Mouse (Mus musculus): Measurements from ENCODE around the gene N4bp2. TPM values are rescaled to one million over a fixed set of nuclear protein-coding genes. Genes with fewer than 3 reads are reported as not detected.

Gene N4bp2
- polyA plus RNA-seq, 1 experiment from 2014 or later = 22.0 TPM

DNA sequence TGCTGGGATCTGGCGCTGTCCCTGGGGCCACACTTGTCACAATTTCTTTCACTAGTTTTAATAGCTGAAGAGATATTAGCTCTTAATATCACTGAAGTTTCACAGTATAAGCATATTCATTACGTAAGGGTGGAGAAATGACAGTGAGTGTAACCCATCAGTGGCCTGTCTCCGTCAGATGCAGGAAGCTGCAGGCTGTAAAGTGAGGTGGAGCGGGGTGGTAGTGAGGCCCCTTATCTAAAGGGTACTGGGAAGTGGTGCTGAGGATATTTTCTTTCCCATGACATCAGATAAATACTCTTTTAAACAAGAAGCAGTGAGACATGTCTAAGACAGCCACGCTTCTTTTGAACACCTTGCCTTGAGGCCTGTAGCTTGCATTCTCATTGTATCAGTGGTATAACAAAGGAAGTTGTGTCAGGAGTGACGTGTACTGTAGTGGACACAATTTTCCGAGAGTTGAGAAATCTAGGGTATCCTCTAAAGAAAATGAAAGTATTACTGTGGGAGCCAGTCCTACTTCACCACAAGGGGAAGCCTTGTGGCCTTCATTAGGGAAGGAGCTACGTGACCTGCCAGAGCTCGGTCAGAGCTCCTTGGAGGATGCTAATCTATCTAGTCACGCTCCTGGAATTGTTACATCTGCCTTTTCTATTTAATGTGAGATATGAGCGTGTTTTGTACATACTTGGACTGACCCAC is 68.7 kb downstream of the N4bp2 start:
- Histone ChIP-seq H3K27ac (replicated peaks) (no peak overlapping the region), H3K9ac (no peak overlapping the region), H3K27me3 (no peaks in the 10 kb centered on the region), H3K9me3 (replicated peaks) (no peaks in the 10 kb centered on the region), H3K4me1 (no peaks in the 10 kb centered on the region), H3K4me3 (replicated peaks) (no peak overlapping the region), H3K36me3 (peaks cover 3% of the 10 kb centered on the region; the same call in 1 of the 2 replicates), H3K4me2 (replicated peaks) (no peak overlapping the region)
- WGBS = 87% methylated on average over 11 of the region's 11 CpGs
- no peak for ATAC-seq (ENCODE audit: insufficient number of reproducible peaks, low FRiP score, low TSS enrichment, low read depth)

DNA sequence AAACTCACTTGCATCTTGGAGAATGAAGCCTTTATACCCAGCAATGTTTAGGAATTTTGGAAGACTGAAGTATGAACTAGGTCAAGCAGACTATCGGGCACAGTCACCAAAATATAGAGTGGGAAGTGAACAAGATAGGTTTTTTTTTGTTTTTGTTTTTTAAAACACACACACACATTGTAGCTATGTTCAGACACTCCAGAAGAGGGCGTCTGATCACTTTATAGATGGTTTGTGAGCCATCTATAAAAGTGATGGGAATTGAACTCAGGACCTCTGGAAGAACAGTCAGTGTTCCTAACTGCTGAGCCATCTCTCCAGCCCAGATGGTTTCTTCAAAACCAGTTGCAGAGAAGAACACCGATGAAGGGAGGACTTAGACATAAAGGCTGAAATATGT is 69.8 kb downstream of the N4bp2 start:
- no peaks in the 10 kb centered on the region for H3K9me3 ChIP-seq (replicated peaks)
- no peaks in the 10 kb centered on the region for H3K4me1 ChIP-seq
- H3K4me2 ChIP-seq (replicated peaks) = no peak overlapping the region
- no peak for ATAC-seq (ENCODE audit: insufficient number of reproducible peaks, low FRiP score, low TSS enrichment, low read depth)
- WGBS = 85% methylated on average over 3 of the region's 3 CpGs
- no peaks in the 10 kb centered on the region for H3K27me3 ChIP-seq
- H3K4me3 ChIP-seq (replicated peaks) = no peak overlapping the region
- H3K9ac ChIP-seq = no peak overlapping the region
- no peaks in the 10 kb centered on the region for H3K36me3 ChIP-seq
- H3K27ac ChIP-seq (replicated peaks) = no peak overlapping the region

DNA sequence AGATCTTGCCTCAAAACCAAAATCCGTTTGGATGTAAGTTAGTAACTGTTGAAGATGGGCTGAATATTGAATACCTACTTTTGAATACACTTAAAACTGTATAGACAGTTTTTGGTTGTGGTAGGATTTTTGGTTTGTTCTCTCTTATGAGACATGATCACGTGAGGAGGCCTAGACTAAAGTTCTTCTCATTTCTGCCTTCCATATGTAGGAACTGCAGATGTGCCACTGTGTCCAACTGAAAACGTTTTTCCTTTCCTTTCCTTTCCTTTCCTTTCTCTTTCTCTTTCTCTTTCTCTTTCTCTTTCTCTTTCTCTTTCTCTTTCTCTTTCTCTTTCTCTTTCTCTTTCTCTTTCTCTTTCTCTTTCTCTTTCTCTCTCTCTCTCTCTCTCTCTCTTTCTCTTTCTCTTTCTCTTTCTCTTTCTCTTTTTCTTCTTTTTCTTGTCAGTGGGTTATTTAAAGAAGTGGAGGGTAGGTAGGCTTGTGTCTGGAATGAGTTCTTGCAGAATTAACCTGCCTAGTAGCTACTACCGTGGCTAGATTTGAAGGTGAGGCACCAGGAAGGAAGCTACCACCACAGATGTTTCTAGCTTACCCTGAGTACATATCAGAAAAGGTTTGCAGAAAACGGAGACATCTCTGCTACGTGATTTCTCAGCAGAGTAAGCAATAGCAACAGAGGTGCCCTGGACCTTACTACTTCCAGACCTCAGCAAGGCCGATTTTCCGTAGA is 70.6 kb downstream of the N4bp2 start:
- WGBS = 86% methylated on average over 8 of the region's 8 CpGs
- Histone ChIP-seq H3K9me3 (replicated peaks) (no peaks in the 10 kb centered on the region), H3K4me2 (replicated peaks) (no peak overlapping the region), H3K4me3 (replicated peaks) (no peak overlapping the region), H3K4me1 (no peaks in the 10 kb centered on the region), H3K9ac (no peak overlapping the region), H3K36me3 (no peaks in the 10 kb centered on the region), H3K27me3 (no peaks in the 10 kb centered on the region), H3K27ac (replicated peaks) (no peak overlapping the region)
- ATAC-seq (ENCODE audit: insufficient number of reproducible peaks, low FRiP score, low TSS enrichment, low read depth) = no peak

DNA sequence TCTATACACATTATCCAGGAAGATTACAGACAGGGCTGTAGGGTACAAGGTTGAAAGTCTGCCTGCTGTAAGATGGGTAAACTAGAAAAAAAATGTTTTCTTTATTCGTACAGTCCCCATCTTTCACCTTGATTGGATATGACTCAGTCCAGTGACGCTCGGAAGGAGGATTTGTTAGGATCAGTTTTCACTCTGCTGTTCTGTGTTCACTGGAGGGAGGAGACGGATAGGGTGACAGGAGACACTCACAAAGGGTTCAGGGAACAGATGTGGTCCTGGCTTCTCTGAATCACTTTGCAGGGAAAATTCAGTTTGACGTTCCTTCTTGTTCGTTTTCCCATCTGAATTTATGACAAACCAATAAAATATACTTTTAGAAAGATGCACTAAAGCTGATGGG is 74.7 kb downstream of the N4bp2 start:
- Histone ChIP-seq H3K9ac (no peak overlapping the region), H3K4me2 (replicated peaks) (no peak overlapping the region), H3K27ac (replicated peaks) (no peak overlapping the region), H3K4me3 (replicated peaks) (no peak overlapping the region), H3K36me3 (no peaks in the 10 kb centered on the region), H3K27me3 (no peaks in the 10 kb centered on the region), H3K9me3 (replicated peaks) (no peaks in the 10 kb centered on the region), H3K4me1 (no peaks in the 10 kb centered on the region)
- WGBS = 35% methylated on average over 6 of the region's 6 CpGs
- no peak for ATAC-seq (ENCODE audit: insufficient number of reproducible peaks, low FRiP score, low TSS enrichment, low read depth)

DNA sequence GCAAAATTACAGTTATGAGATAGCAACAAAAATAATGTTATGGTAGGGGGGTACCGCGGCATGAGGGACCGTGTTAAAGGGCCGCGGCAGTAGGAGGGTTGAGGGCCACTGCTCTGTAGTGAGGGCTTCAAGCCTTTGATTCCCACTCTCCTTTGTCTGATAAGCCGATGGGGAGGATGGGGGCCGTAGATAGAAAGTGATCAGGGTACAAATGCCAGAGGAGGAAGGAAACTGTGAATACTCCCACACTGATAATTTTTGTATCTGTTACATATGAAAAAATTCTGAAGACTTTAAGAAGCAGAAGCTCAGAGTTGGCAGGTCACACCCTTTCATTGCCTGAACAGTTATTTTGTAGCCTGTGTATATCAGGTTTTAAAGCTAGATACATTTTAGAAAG is 79.6 kb downstream of the N4bp2 start:
- 89% methylated on average over 7 of the region's 7 CpGs for WGBS
- H3K9me3 ChIP-seq (replicated peaks) = no peaks in the 10 kb centered on the region
- H3K27ac ChIP-seq (replicated peaks) = no peak overlapping the region
- ATAC-seq (ENCODE audit: insufficient number of reproducible peaks, low FRiP score, low TSS enrichment, low read depth) = no peak
- no peaks in the 10 kb centered on the region for H3K27me3 ChIP-seq
- no peaks in the 10 kb centered on the region for H3K36me3 ChIP-seq
- no peak overlapping the region for H3K9ac ChIP-seq
- no peak overlapping the region for H3K4me3 ChIP-seq (replicated peaks)
- H3K4me2 ChIP-seq (replicated peaks) = no peak overlapping the region
- no peaks in the 10 kb centered on the region for H3K4me1 ChIP-seq

DNA sequence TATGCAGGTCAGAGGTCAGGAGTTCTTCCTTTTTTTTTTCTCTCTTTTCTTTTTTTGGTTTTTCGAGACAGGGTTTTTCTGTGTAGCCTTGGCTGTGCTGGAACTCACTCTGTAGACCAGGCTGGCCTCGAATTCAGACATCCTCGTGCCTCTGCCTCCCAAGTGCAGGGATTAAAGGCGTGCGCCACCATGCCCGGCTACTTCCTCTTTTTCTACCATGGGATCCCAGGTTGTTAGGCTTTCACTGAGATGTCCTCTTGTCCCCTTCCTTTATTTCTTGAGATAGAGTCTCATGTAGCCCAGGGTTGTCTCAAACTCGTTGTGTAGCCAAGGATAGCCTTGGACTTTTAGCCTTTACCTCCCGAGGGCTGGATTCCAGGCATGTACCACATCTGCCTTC is 83.2 kb downstream of the N4bp2 start:
- no peak overlapping the region for H3K27ac ChIP-seq (replicated peaks)
- ATAC-seq (ENCODE audit: insufficient number of reproducible peaks, low FRiP score, low TSS enrichment, low read depth) = no peak
- H3K4me2 ChIP-seq (replicated peaks) = no peak overlapping the region
- 85% methylated on average over 8 of the region's 8 CpGs for WGBS
- H3K9ac ChIP-seq = no peak overlapping the region
- no peaks in the 10 kb centered on the region for H3K4me1 ChIP-seq
- H3K36me3 ChIP-seq = no peaks in the 10 kb centered on the region
- no peak overlapping the region for H3K4me3 ChIP-seq (replicated peaks)
- no peaks in the 10 kb centered on the region for H3K27me3 ChIP-seq
- no peaks in the 10 kb centered on the region for H3K9me3 ChIP-seq (replicated peaks)

DNA sequence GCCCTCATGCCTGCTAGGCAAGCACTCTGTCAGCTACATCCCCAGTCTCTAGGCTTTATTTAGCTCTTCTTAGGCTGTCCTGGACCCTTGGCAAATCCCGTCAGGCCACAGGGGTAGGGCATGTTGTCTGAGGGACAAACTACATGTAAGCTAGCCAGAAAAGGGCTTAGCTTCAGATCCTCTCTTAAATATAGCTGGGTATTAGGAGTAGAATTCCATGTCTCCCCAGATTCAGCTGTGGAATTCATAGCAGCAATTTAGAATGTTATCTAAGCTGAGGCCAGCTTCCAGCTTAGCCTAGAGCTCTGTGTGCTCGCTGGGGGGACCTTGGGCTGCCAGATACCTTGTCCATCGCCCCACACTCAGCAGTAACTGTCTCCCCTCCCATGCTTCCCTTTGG is 83.6 kb downstream of the N4bp2 start:
- H3K27me3 ChIP-seq = no peaks in the 10 kb centered on the region
- H3K27ac ChIP-seq (replicated peaks) = no peak overlapping the region
- H3K4me3 ChIP-seq (replicated peaks) = no peak overlapping the region
- ATAC-seq (ENCODE audit: insufficient number of reproducible peaks, low FRiP score, low TSS enrichment, low read depth) = no peak
- 49% methylated on average over 3 of the region's 3 CpGs for WGBS
- no peaks in the 10 kb centered on the region for H3K4me1 ChIP-seq
- H3K9me3 ChIP-seq (replicated peaks) = no peaks in the 10 kb centered on the region
- no peak overlapping the region for H3K9ac ChIP-seq
- no peak overlapping the region for H3K4me2 ChIP-seq (replicated peaks)
- no peaks in the 10 kb centered on the region for H3K36me3 ChIP-seq

DNA sequence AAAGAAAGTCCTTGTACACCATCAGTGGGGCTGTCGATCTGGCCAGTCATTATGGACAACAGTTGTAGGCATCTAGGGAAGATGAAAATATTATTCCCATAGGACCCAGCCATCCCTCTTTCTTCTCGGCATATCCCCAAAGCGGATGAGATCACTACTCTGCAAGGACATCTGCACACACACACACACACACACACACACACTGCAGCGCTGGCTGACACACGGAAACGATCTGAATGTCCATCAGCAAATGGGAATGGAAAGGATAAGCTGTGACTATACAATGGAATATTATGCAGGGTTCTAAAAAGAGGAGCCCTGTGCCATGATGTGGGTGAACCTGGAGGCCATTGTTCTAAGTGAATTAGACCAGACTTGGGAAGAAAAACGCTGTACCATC is 84.3 kb downstream of the N4bp2 start:
- ATAC-seq (ENCODE audit: insufficient number of reproducible peaks, low FRiP score, low TSS enrichment, low read depth) = no peak
- WGBS = 84% methylated on average over 7 of the region's 7 CpGs
- Histone ChIP-seq H3K36me3 (no peaks in the 10 kb centered on the region), H3K4me3 (replicated peaks) (no peak overlapping the region), H3K27ac (replicated peaks) (no peak overlapping the region), H3K9me3 (replicated peaks) (no peaks in the 10 kb centered on the region), H3K27me3 (no peaks in the 10 kb centered on the region), H3K4me2 (replicated peaks) (no peak overlapping the region), H3K4me1 (no peaks in the 10 kb centered on the region), H3K9ac (no peak overlapping the region)

DNA sequence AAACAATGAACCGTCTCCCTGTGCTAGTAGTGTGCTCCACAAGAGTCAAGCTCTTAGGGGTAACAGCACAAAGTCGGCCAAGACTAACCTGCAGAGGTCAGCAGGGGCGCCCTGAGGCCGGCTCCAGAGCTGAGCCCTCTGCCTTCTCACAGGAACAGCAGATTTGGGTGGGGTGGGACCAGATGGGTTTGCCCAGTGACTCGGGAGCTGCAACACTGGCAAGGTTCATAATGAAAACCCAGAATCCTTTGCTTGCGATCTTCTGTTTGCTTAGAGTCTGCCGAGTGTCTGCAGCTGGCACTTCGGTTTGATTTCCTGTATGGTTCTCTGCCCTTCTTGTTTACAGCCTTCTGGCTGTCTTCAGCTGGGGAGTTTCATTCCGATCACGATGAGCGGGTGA is 87.4 kb downstream of the N4bp2 start:
- H3K4me2 ChIP-seq (replicated peaks) = no peak overlapping the region
- H3K36me3 ChIP-seq = no peaks in the 10 kb centered on the region
- no peaks in the 10 kb centered on the region for H3K27me3 ChIP-seq
- no peak for ATAC-seq (ENCODE audit: insufficient number of reproducible peaks, low FRiP score, low TSS enrichment, low read depth)
- H3K4me3 ChIP-seq (replicated peaks) = no peak overlapping the region
- 56% methylated on average over 11 of the region's 11 CpGs for WGBS
- no peak overlapping the region for H3K27ac ChIP-seq (replicated peaks)
- no peaks in the 10 kb centered on the region for H3K4me1 ChIP-seq
- H3K9ac ChIP-seq = no peak overlapping the region
- no peaks in the 10 kb centered on the region for H3K9me3 ChIP-seq (replicated peaks)

DNA sequence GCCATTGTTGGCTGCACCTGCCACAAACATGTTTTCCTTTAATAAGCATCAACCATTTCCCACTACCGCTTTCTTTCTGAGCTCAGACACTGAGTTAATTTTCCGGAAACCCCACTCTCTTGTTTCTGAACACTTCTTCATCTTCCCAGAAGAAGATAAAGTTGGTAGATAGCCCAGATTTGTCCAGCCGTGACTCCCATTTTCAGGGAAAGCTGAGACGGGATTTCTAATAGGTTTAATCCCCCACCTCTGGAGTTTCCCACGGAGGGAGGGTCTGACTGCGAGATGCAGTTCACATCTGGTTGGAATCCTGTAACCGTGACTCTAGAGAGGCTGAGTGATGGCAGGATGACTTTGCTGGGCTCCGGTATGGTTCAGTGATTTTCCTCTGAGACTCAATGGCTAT is 91.5 kb downstream of the N4bp2 start:
- Histone ChIP-seq H3K9me3 (replicated peaks) (no peaks in the 10 kb centered on the region), H3K9ac (no peak overlapping the region), H3K4me2 (replicated peaks) (no peak overlapping the region), H3K4me1 (0 out of 2 replicates have a peak, but pooled peaks cover 4% of the 10 kb centered on the region), H3K4me3 (replicated peaks) (no peak overlapping the region), H3K36me3 (no peaks in the 10 kb centered on the region), H3K27me3 (no peaks in the 10 kb centered on the region), H3K27ac (replicated peaks) (no peak overlapping the region)
- WGBS = 29% methylated on average over 8 of the region's 8 CpGs
- ATAC-seq (ENCODE audit: insufficient number of reproducible peaks, low FRiP score, low TSS enrichment, low read depth) = no peak

DNA sequence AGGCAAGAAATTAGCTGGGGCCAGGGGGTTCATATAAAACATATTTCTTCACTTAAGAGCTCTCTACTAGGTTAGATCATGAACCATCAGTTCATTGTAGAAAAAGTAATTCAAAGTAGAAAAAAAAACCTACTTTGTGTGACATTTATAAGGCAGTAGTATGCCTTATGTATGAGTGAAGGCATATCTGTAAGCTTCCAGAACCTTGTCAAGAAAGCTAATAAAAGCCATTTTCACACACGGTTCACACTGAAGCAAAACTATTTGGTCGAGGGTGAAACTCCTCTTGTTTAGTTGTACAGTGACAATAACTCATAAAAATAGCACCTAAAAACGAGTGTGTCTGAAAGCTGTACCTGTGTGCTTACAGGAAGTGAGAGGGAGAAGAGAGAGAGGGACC is 92.2 kb downstream of the N4bp2 start:
- Histone ChIP-seq H3K27me3 (no peaks in the 10 kb centered on the region), H3K36me3 (no peaks in the 10 kb centered on the region), H3K9ac (no peak overlapping the region), H3K4me1 (0 out of 2 replicates have a peak, but pooled peaks cover 4% of the 10 kb centered on the region), H3K4me3 (replicated peaks) (no peak overlapping the region), H3K27ac (replicated peaks) (no peak overlapping the region), H3K4me2 (replicated peaks) (no peak overlapping the region), H3K9me3 (replicated peaks) (no peaks in the 10 kb centered on the region)
- WGBS = 74% methylated on average over 3 of the region's 3 CpGs
- ATAC-seq (ENCODE audit: insufficient number of reproducible peaks, low FRiP score, low TSS enrichment, low read depth) = no peak
